Mouse (Mus musculus): ENCODE data around the gene Smurf1. TPM values are rescaled to one million over a fixed set of nuclear protein-coding genes. Genes with fewer than 3 reads are reported as not detected.

Gene Smurf1
- total and polyA plus RNA-seq, 2 experiments from 2014 or later: 21.6 to 55.5 TPM

DNA sequence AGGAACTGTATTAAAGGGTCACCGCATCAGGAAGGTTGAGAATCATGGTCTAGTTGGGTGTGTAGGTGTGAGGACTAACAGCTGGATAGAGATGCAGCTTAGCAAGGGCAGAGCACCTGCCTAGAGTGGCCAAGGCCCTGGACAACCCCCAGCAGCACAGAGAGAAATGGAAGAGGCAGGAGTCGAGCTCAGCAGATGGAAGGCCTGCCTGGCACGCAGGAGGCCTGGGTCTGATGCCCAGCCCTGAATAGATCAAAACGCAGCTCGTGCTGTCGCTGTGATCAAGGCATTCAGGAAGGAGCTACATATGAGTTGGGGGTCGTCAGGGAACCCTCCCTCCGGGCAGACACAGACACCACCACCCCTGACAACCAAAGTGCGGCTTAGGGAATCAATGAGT, 7.4 kb downstream of the Smurf1 start:
- TF ChIP-seq CTCF (IDR thresholded peaks at IDR 0.05; ENCODE audit: low read depth): no peak
- Histone ChIP-seq H3K27ac (ENCODE audit: low read depth, low read length) (no peak overlapping the region), H3K9me3 (ENCODE audit: low read length) (no peaks in the 10 kb centered on the region), H3K9ac (no peak overlapping the region), H3K27me3 (ENCODE audit: insufficient read depth, low read length) (no peaks in the 10 kb centered on the region), H3K4me1 (ENCODE audit: insufficient read depth) (peaks cover 2% of the 10 kb centered on the region; the same call in 1 of the 2 replicates), H3K4me2 (ENCODE audit: low read depth) (no peak overlapping the region), H3K36me3 (ENCODE audit: insufficient read depth) (no peaks in the 10 kb centered on the region), H3K4me3 (ENCODE audit: low read depth, low read length) (no peak overlapping the region)
- ATAC-seq (no peak), DNase-seq (no peak)
- WGBS: 80% methylated on average over 9 of the region's 9 CpGs

DNA sequence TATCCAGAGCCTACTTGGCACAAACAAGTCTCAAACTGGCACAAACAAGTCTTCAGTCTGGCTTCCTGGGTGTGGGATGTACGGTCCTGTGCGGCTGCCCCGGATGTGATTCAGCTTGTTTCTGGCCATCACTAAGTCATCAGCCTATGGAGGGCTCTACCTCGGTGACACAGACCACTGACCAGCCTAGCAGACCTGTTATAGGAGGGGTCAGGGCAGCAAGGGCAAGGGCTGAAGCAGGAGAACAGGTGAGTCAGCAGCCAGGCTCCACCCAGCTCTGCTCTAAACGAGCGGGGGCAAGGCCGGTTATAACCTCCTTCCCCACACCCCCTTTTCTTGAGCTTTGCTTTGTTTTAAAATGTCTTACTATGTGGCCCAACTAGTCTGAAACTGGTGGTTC, 11.2 kb downstream of the Smurf1 start:
- Histone ChIP-seq H3K4me2 (ENCODE audit: low read depth) (no peak overlapping the region), H3K4me1 (ENCODE audit: insufficient read depth) (no peaks in the 10 kb centered on the region), H3K9ac (no peak overlapping the region), H3K27me3 (ENCODE audit: insufficient read depth, low read length) (no peaks in the 10 kb centered on the region), H3K36me3 (ENCODE audit: insufficient read depth) (no peaks in the 10 kb centered on the region), H3K27ac (ENCODE audit: low read depth, low read length) (no peak overlapping the region), H3K4me3 (ENCODE audit: low read depth, low read length) (no peak overlapping the region), H3K9me3 (ENCODE audit: low read length) (no peaks in the 10 kb centered on the region)
- WGBS: 82% methylated on average over 7 of the region's 7 CpGs
- TF ChIP-seq CTCF (IDR thresholded peaks at IDR 0.05; ENCODE audit: low read depth): no peak
- DNase-seq: no peak
- ATAC-seq: no peak

- H3K36me3 ChIP-seq (ENCODE audit: insufficient read depth): no peaks in the 10 kb centered on the region
- no peak for TF ChIP-seq CTCF (IDR thresholded peaks at IDR 0.05; ENCODE audit: low read depth)
- no peak overlapping the region for H3K4me3 ChIP-seq (ENCODE audit: low read depth, low read length)
- no peak overlapping the region for H3K9ac ChIP-seq
- no peaks in the 10 kb centered on the region for H3K9me3 ChIP-seq (ENCODE audit: low read length)
- no peaks in the 10 kb centered on the region for H3K4me1 ChIP-seq (ENCODE audit: insufficient read depth)
- ATAC-seq: no peak
- DNase-seq: no peak
- H3K4me2 ChIP-seq (ENCODE audit: low read depth): no peak overlapping the region
- WGBS: 70% methylated on average over 2 of the region's 2 CpGs
- no peaks in the 10 kb centered on the region for H3K27me3 ChIP-seq (ENCODE audit: insufficient read depth, low read length)
- no peak overlapping the region for H3K27ac ChIP-seq (ENCODE audit: low read depth, low read length)
Measured at GRCm38 (mm10) chr5:144952592-144952991, 13.1 kb downstream of the Smurf1 start.

GRCm38 (mm10) chr5:144950428-144951051, 15.1 kb downstream of the Smurf1 start:
- Histone ChIP-seq H3K27ac (ENCODE audit: low read depth, low read length) (no peak overlapping the region), H3K27me3 (ENCODE audit: insufficient read depth, low read length) (no peaks in the 10 kb centered on the region), H3K9ac (no peak overlapping the region), H3K4me3 (ENCODE audit: low read depth, low read length) (no peak overlapping the region), H3K4me2 (ENCODE audit: low read depth) (no peak overlapping the region), H3K4me1 (ENCODE audit: insufficient read depth) (peaks cover 7% of the 10 kb centered on the region; the same call in 1 of the 2 replicates), H3K36me3 (ENCODE audit: insufficient read depth) (no peaks in the 10 kb centered on the region), H3K9me3 (ENCODE audit: low read length) (no peaks in the 10 kb centered on the region)
- WGBS: 87% methylated on average over 5 of the region's 5 CpGs
- ATAC-seq (no peak), DNase-seq (no peak)
- TF ChIP-seq CTCF (IDR thresholded peaks at IDR 0.05; ENCODE audit: low read depth): no peak

DNA sequence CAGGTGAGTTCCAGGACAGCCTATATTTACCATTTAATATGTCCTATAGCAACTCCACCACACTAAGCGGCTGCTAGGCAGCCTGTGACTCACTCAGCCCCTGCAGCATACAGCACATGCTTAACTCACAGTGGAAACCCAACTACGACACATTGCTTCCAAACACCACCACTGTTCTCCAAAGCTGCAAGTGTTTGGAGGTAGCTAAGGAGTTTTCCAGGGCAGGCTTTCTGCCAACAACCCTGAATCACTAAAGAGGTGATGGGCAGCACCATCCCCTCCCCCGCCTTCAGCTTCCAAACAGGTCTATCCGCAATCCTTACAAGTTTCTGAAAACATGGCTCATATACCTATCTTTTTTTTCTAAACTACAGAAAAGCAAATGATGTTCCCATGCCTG, 15.8 kb downstream of the Smurf1 start:
- Histone ChIP-seq H3K36me3 (ENCODE audit: insufficient read depth) (no peaks in the 10 kb centered on the region), H3K4me1 (ENCODE audit: insufficient read depth) (peaks cover 7% of the 10 kb centered on the region; the same call in 1 of the 2 replicates), H3K27me3 (ENCODE audit: insufficient read depth, low read length) (no peaks in the 10 kb centered on the region), H3K27ac (ENCODE audit: low read depth, low read length) (no peak overlapping the region), H3K9me3 (ENCODE audit: low read length) (no peaks in the 10 kb centered on the region), H3K9ac (no peak overlapping the region), H3K4me2 (ENCODE audit: low read depth) (no peak overlapping the region), H3K4me3 (ENCODE audit: low read depth, low read length) (no peak overlapping the region)
- WGBS: 75% methylated on average over 4 of the region's 4 CpGs
- DNase-seq: no peak
- ATAC-seq: no peak
- no peak for TF ChIP-seq CTCF (IDR thresholded peaks at IDR 0.05; ENCODE audit: low read depth)

- H3K27ac ChIP-seq (ENCODE audit: low read depth, low read length): no peak overlapping the region
- ATAC-seq: no peak
Measured at GRCm38 (mm10) chr5:144948422-144948821, 17.2 kb downstream of the Smurf1 start.

GRCm38 (mm10) chr5:144948002-144948401, 17.6 kb downstream of the Smurf1 start:
- DNase-seq: no peak
- Histone ChIP-seq H3K36me3 (ENCODE audit: insufficient read depth) (no peaks in the 10 kb centered on the region), H3K4me2 (ENCODE audit: low read depth) (no peak overlapping the region), H3K9me3 (ENCODE audit: low read length) (no peaks in the 10 kb centered on the region), H3K9ac (no peak overlapping the region), H3K4me3 (ENCODE audit: low read depth, low read length) (no peak overlapping the region), H3K4me1 (ENCODE audit: insufficient read depth) (peaks cover 7% of the 10 kb centered on the region; the same call in 1 of the 2 replicates), H3K27ac (ENCODE audit: low read depth, low read length) (no peak overlapping the region), H3K27me3 (ENCODE audit: insufficient read depth, low read length) (no peaks in the 10 kb centered on the region)
- WGBS: 47% methylated on average over 1 of the region's 1 CpGs
- no peak for TF ChIP-seq CTCF (IDR thresholded peaks at IDR 0.05; ENCODE audit: low read depth)
- ATAC-seq: no peak; the same call in 1 of the 2 replicates

More at GRCm38 (mm10) chr5:144948422-144948821, 17.2 kb downstream of the Smurf1 start:
- no peaks in the 10 kb centered on the region for H3K9me3 ChIP-seq (ENCODE audit: low read length)
- H3K4me1 ChIP-seq (ENCODE audit: insufficient read depth): peaks cover 7% of the 10 kb centered on the region; the same call in 1 of the 2 replicates
- no peak for TF ChIP-seq CTCF (IDR thresholded peaks at IDR 0.05; ENCODE audit: low read depth)
- DNase-seq: no peak
- WGBS: 70% methylated on average over 11 of the region's 11 CpGs
- no peak overlapping the region for H3K9ac ChIP-seq
- H3K36me3 ChIP-seq (ENCODE audit: insufficient read depth): no peaks in the 10 kb centered on the region
- H3K27me3 ChIP-seq (ENCODE audit: insufficient read depth, low read length): no peaks in the 10 kb centered on the region
- no peak overlapping the region for H3K4me2 ChIP-seq (ENCODE audit: low read depth)
- H3K4me3 ChIP-seq (ENCODE audit: low read depth, low read length): no peak overlapping the region

Data from forebrain, postnatal 0 days (tissue).